Mouse (Mus musculus) myocyte (in vitro differentiated cells): Measurements from ENCODE around the gene Cntnap1. TPM values are rescaled to one million over a fixed set of nuclear protein-coding genes. Genes with fewer than 3 reads are reported as not detected.

Experiments
- H3K27me3 ChIP-seq: one replicate; pipeline ENCODE4 v1.6.1; 2011; ENCODE audit not compliant: control insufficient read depth, insufficient read depth, insufficient read length
- H3K36me3 ChIP-seq: one replicate; pipeline ENCODE4 v1.6.1; 2011; ENCODE audit not compliant: control insufficient read depth, insufficient read depth
- H3K4me2 ChIP-seq: one replicate; pipeline ENCODE4 v1.6.1; 2011; ENCODE audit warnings: low read depth, control low read depth
- H3K4me3 ChIP-seq: one replicate; pipeline ENCODE4 v1.5.1; 2011; ENCODE audit warnings: mild to moderate bottlenecking, control low read depth, moderate library complexity
- H3K79me2 ChIP-seq: one replicate; pipeline ENCODE4 v1.6.1; 2011; ENCODE audit not compliant: control insufficient read depth, insufficient read depth
- H3ac ChIP-seq: one replicate; pipeline ENCODE4 v1.6.1; 2011; ENCODE audit not compliant: control insufficient read depth, insufficient read length
- CEBPB ChIP-seq: IDR thresholded peaks from 2 replicates; pipeline ENCODE4 v1.6.1; 2011; ENCODE audit warnings: mild to moderate bottlenecking, moderate library complexity; ENCODE audit not compliant: poor library complexity, insufficient read depth, severe bottlenecking
- E2F4 ChIP-seq: IDR thresholded peaks from one replicate; pipeline ENCODE4 v1.6.1; 2011; ENCODE audit warnings: mild to moderate bottlenecking, control low read depth, moderate library complexity; ENCODE audit not compliant: insufficient read depth
- MAX ChIP-seq: IDR thresholded peaks from one replicate; pipeline ENCODE4 v1.6.1; 2011; ENCODE audit warnings: low read depth, mild to moderate bottlenecking, control low read depth
- MYOD1 ChIP-seq, 3 experiments: IDR thresholded peaks; one replicate each; pipeline ENCODE4 v1.6.1; 2011; ENCODE audit warnings: control low read depth in 2 of 3, low read depth in 2 of 3, mild to moderate bottlenecking in 2 of 3, moderate library complexity in 1 of 3; ENCODE audit not compliant: insufficient read length in 2 of 3, control insufficient read depth in 1 of 3
- MYOG ChIP-seq, 3 experiments: IDR thresholded peaks; one replicate each; pipeline ENCODE4 v1.6.1; 2011; ENCODE audit warnings: control low read depth in 2 of 3, low read depth in 2 of 3, mild to moderate bottlenecking in 2 of 3; ENCODE audit not compliant: insufficient read length in 2 of 3, control insufficient read depth in 1 of 3, insufficient read depth in 1 of 3
- POLR2A ChIP-seq: IDR thresholded peaks from one replicate; pipeline ENCODE4 v1.6.1; 2011; ENCODE audit warnings: low read depth, mild to moderate bottlenecking, control low read depth, moderate library complexity; ENCODE audit not compliant: insufficient read length
- POLR2AphosphoS2 ChIP-seq: IDR thresholded peaks from one replicate; pipeline ENCODE4 v1.6.1; 2011; ENCODE audit warnings: low read depth, control low read depth; ENCODE audit not compliant: insufficient read length
- REST ChIP-seq: IDR thresholded peaks from one replicate; pipeline ENCODE4 v1.6.1; 2011; ENCODE audit warnings: mild to moderate bottlenecking, control low read depth, moderate library complexity; ENCODE audit not compliant: insufficient read depth, insufficient read length
- SRF ChIP-seq: IDR thresholded peaks from one replicate; pipeline ENCODE4 v1.6.1; 2011; ENCODE audit warnings: low read depth; ENCODE audit not compliant: control insufficient read depth, insufficient read length
- TCF12 ChIP-seq: IDR thresholded peaks from one replicate; pipeline ENCODE4 v1.6.1; 2011; ENCODE audit warnings: mild to moderate bottlenecking, control low read depth; ENCODE audit not compliant: poor library complexity, insufficient read depth, severe bottlenecking
- TCF3 ChIP-seq: IDR thresholded peaks from one replicate; pipeline ENCODE4 v1.6.1; 2011; ENCODE audit warnings: low read depth, control low read depth; ENCODE audit not compliant: insufficient read length
- USF1 ChIP-seq: IDR thresholded peaks from one replicate; pipeline ENCODE4 v1.6.1; 2011; ENCODE audit warnings: low read depth, mild to moderate bottlenecking, control low read depth, moderate library complexity
- polyA plus RNA-seq: library from polyadenylated mRNA; unstranded; fragments of >200 nt; fragmentation: generic; extraction: Trizol; gene quantifications from one replicate; pipeline ENCODE4 v1.2.1, GENCODE M21; 2012; ENCODE audit warnings: missing spikeins

Cntnap1 gene
- polyA plus RNA-seq, 1 experiment = 1.3 TPM

- Histone ChIP-seq H3K79me2 (no peaks in the 10 kb centered on the region), H3K36me3 (peaks cover 3% of the 10 kb centered on the region), H3ac (no peak overlapping the region), H3K4me2 (peak overlapping the region; percentile 34), H3K4me3 (no peak overlapping the region), H3K27me3 (no peaks in the 10 kb centered on the region)
- no peak for TF ChIP-seq TCF12
These were observed 41.2 kb upstream of the Cntnap1 start for GRCm38 (mm10) chr11:101128996-101129577.

- Histone ChIP-seq H3K27me3 (no peaks in the 10 kb centered on the region), H3K4me2 (peak overlapping the region; percentile 56), H3K4me3 (no peak overlapping the region), H3K36me3 (peaks cover 3% of the 10 kb centered on the region), H3K79me2 (no peaks in the 10 kb centered on the region), H3ac (no peak overlapping the region)
- peak in 2 of 3 experiments; percentile 38 to 76 for TF ChIP-seq MYOD1 (IDR thresholded peaks at IDR 0.05; ENCODE audit: control insufficient read depth in 1 of 3, insufficient read length in 2 of 3, low read depth in 2 of 3)
- no peak for TF ChIP-seq POLR2A
- TF ChIP-seq SRF = no peak
- TF ChIP-seq USF1 = no peak
- TF ChIP-seq REST = no peak
- no peak for TF ChIP-seq TCF12
- peak in 2 of 3 experiments; percentile 2 to 75 for TF ChIP-seq MYOG (IDR thresholded peaks at IDR 0.05; ENCODE audit: control insufficient read depth in 1 of 3, insufficient read depth in 1 of 3, insufficient read length in 2 of 3, low read depth in 2 of 3)
- no peak for TF ChIP-seq E2F4
- TF ChIP-seq MAX = no peak
- TF ChIP-seq CEBPB = no peak
- TF ChIP-seq POLR2AphosphoS2 = no peak
- TF ChIP-seq TCF3 = no peak
These were observed 40.1 kb upstream of the Cntnap1 start for GRCm38 (mm10) chr11:101130056-101130756.

- Histone ChIP-seq H3K4me3 (no peak overlapping the region), H3K79me2 (no peaks in the 10 kb centered on the region), H3K4me2 (peak overlapping the region; percentile 56), H3K27me3 (no peaks in the 10 kb centered on the region), H3ac (no peak overlapping the region), H3K36me3 (peaks cover 3% of the 10 kb centered on the region)
- TF ChIP-seq TCF3 (no peak), MYOD1 (IDR thresholded peaks at IDR 0.05; ENCODE audit: control insufficient read depth in 1 of 3, insufficient read length in 2 of 3, low read depth in 2 of 3) (peak in 1 of 3 experiments; percentile 25)
These were observed 39.1 kb upstream of the Cntnap1 start for GRCm38 (mm10) chr11:101131187-101131586.

GRCm38 (mm10) chr11:101131701-101132100 is 38.6 kb upstream of the Cntnap1 start:
- H3ac ChIP-seq = no peak overlapping the region
- H3K4me2 ChIP-seq = no peak overlapping the region
- H3K36me3 ChIP-seq = peaks cover under 1% of the 10 kb centered on the region
- H3K27me3 ChIP-seq = no peaks in the 10 kb centered on the region
- H3K79me2 ChIP-seq = no peaks in the 10 kb centered on the region
- no peak overlapping the region for H3K4me3 ChIP-seq
- no peak for TF ChIP-seq MYOG (IDR thresholded peaks at IDR 0.05; ENCODE audit: control insufficient read depth in 1 of 3, insufficient read depth in 1 of 3, insufficient read length in 2 of 3, low read depth in 2 of 3)

- Histone ChIP-seq H3K79me2 (no peaks in the 10 kb centered on the region), H3K27me3 (no peaks in the 10 kb centered on the region), H3ac (no peak overlapping the region), H3K4me3 (no peak overlapping the region), H3K36me3 (no peaks in the 10 kb centered on the region), H3K4me2 (no peak overlapping the region)
- no peak for TF ChIP-seq USF1
- no peak for TF ChIP-seq E2F4
These were observed 37.3 kb upstream of the Cntnap1 start for GRCm38 (mm10) chr11:101133037-101133436.

GRCm38 (mm10) chr11:101134217-101134865 is 36.0 kb upstream of the Cntnap1 start:
- Histone ChIP-seq H3ac (no peak overlapping the region), H3K79me2 (no peaks in the 10 kb centered on the region), H3K36me3 (no peaks in the 10 kb centered on the region), H3K27me3 (no peaks in the 10 kb centered on the region), H3K4me2 (no peak overlapping the region), H3K4me3 (no peak overlapping the region)
- TF ChIP-seq TCF12 (no peak), TCF3 (no peak), CEBPB (no peak), POLR2AphosphoS2 (no peak), POLR2A (no peak), SRF (no peak), REST (no peak), USF1 (no peak)
